Mouse (Mus musculus): Measurements from ENCODE around the gene Phyh. TPM values are rescaled to one million over a fixed set of nuclear protein-coding genes. Genes with fewer than 3 reads are reported as not detected.
A peak's percentile ranks its signal among the peaks of the same experiment; 100 is the strongest.

Phyh gene
- polyA plus RNA-seq, 1 experiment from 2014 or later = 75.5 TPM

DNA sequence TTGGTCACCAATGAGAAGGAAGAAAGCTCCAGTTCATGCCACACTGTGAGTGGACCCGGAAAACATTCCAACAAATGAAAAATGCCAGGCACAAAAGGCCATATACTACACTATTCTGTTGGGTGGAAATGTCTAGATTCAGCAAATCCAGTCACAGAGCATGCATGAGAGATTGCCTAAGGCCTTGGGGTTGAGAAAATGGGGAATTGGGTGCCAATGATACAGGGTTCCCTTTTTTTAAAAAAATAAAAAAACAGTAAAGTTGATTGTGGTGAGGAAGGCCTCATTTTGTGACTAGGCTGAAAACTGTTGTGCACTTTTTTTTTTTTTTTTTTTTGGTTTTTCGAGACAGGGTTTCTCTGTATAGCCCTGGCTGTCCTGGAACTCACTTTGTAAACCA is 50.3 kb downstream of the Phyh start:
- H3K9ac ChIP-seq = no peak overlapping the region
- no peak overlapping the region for H3K27ac ChIP-seq
- no peaks in the 10 kb centered on the region for H3K9me3 ChIP-seq
- ATAC-seq (ENCODE audit: borderline replicate concordance, extremely low read depth, low FRiP score, low TSS enrichment) = no peak
- no peaks in the 10 kb centered on the region for H3K36me3 ChIP-seq
- H3K27me3 ChIP-seq = no peaks in the 10 kb centered on the region
- no peak overlapping the region for H3K4me2 ChIP-seq
- H3K4me3 ChIP-seq = no peak overlapping the region
- WGBS = 48% methylated on average over 2 of the region's 2 CpGs
- no peaks in the 10 kb centered on the region for H3K4me1 ChIP-seq

GRCm38 (mm10) chr2:4975807-4976206 is 57.0 kb downstream of the Phyh start, which contains the start of gene Ucma:
Ucma (plus strand) TSS chr2:4976122.
- no peak for ATAC-seq (ENCODE audit: borderline replicate concordance, extremely low read depth, low FRiP score, low TSS enrichment)
- no peaks in the 10 kb centered on the region for H3K4me1 ChIP-seq

GRCm38 (mm10) chr2:4978091-4978490 is 59.3 kb downstream of the Phyh start:
- ATAC-seq (ENCODE audit: borderline replicate concordance, extremely low read depth, low FRiP score, low TSS enrichment) = no peak
- no peaks in the 10 kb centered on the region for H3K27me3 ChIP-seq
- no peak overlapping the region for H3K27ac ChIP-seq
- no peaks in the 10 kb centered on the region for H3K9me3 ChIP-seq
- H3K36me3 ChIP-seq = no peaks in the 10 kb centered on the region
- WGBS = 26% methylated on average over 8 of the region's 8 CpGs
- H3K9ac ChIP-seq = no peak overlapping the region
- no peak overlapping the region for H3K4me2 ChIP-seq
- no peak overlapping the region for H3K4me3 ChIP-seq
- H3K4me1 ChIP-seq = no peaks in the 10 kb centered on the region

More at GRCm38 (mm10) chr2:4975807-4976206, 57.0 kb downstream of the Phyh start, which contains the start of gene Ucma:
- no peaks in the 10 kb centered on the region for H3K36me3 ChIP-seq
- no peak within 1 kb of the TSS for H3K9ac ChIP-seq
- H3K4me3 ChIP-seq = no peak within 1 kb of the TSS
- 63% methylated on average over 5 of the region's 5 CpGs for WGBS
- H3K4me2 ChIP-seq = no peak within 1 kb of the TSS
- no peak within 1 kb of the TSS for H3K27ac ChIP-seq
- H3K27me3 ChIP-seq = no peaks in the 10 kb centered on the region
- H3K9me3 ChIP-seq = no peaks in the 10 kb centered on the region

DNA sequence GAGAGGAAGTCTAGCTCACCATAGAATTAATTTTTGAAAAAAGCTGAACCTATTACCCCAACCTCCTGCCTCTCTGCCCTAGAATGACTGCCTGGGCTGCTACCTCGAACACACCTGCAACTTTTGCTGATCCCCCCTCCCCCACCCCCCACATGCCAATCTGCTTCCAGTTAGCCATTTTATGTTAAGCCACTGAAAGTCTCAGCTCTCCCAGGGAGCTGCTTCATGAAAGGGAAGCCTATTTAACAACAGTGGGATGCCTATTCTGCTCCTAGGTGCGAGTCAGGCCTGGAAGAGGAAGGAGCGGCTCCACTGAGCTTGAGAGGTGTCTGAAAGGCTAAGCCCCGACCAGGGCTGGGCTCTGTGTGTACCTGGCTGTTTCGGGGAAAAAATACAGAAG is 65.2 kb downstream of the Phyh start:
- H3K9me3 ChIP-seq = no peaks in the 10 kb centered on the region
- no peak overlapping the region for H3K4me2 ChIP-seq
- H3K4me1 ChIP-seq = 0 out of 2 replicates have a peak, but pooled peaks cover 5% of the 10 kb centered on the region
- H3K9ac ChIP-seq = no peak overlapping the region
- no peaks in the 10 kb centered on the region for H3K36me3 ChIP-seq
- no peak overlapping the region for H3K27ac ChIP-seq
- WGBS = 17% methylated on average over 5 of the region's 5 CpGs
- ATAC-seq (ENCODE audit: borderline replicate concordance, extremely low read depth, low FRiP score, low TSS enrichment) = no peak
- no peak overlapping the region for H3K4me3 ChIP-seq
- no peaks in the 10 kb centered on the region for H3K27me3 ChIP-seq

DNA sequence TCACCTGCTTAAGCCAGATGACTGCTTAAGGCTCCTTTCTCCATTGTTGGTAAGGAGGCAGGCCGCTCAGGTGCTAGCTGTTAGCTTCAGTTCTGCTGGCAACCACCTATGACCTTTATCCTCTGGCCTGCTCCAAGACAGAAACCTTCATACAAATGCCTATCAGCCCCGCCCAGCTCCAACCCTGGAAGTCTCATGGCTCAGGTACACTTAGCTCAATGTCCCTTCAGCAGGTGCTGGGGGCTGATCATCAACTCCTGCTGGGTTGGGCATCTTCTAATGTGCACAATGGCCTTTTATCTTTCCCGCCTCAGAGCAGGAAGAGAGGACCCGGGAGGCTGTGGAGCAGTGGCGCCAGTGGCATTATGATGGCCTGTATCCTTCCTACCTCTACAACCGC is 66.2 kb downstream of the Phyh start:
- Histone ChIP-seq H3K4me2 (no peak overlapping the region), H3K4me1 (0 out of 2 replicates have a peak, but pooled peaks cover 5% of the 10 kb centered on the region), H3K27me3 (no peaks in the 10 kb centered on the region), H3K9me3 (no peaks in the 10 kb centered on the region), H3K9ac (no peak overlapping the region), H3K36me3 (no peaks in the 10 kb centered on the region), H3K4me3 (no peak overlapping the region), H3K27ac (no peak overlapping the region)
- ATAC-seq (ENCODE audit: borderline replicate concordance, extremely low read depth, low FRiP score, low TSS enrichment) = no peak
- WGBS = 74% methylated on average over 6 of the region's 6 CpGs

DNA sequence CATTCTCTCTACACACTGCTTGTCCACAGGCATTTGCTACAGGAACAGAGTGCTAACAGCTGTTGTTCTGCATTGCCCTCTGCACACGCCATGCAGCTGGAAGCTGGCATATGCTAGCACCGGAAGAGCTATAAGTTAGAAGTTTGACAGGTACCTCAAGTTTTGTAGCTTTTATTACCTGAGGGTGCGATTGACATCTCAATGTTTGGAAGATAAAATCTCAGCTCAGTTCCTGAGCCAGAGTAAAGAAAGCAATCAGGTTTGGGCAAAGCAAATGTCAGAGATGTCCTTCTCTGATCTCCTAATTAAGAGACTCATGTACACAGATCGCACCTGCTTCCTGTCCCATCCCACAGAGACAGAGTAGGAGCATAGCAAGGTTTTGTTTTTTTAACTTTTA is 68.0 kb downstream of the Phyh start:
- ATAC-seq (ENCODE audit: borderline replicate concordance, extremely low read depth, low FRiP score, low TSS enrichment) = no peak
- Histone ChIP-seq H3K9me3 (no peaks in the 10 kb centered on the region), H3K27ac (peak overlapping the region; percentile 82), H3K36me3 (peaks cover 12% of the 10 kb centered on the region; the same call in 1 of the 2 replicates), H3K4me1 (0 out of 2 replicates have a peak, but pooled peaks cover 5% of the 10 kb centered on the region), H3K9ac (no peak overlapping the region), H3K4me3 (no peak overlapping the region), H3K4me2 (no peak overlapping the region), H3K27me3 (no peaks in the 10 kb centered on the region)
- 73% methylated on average over 4 of the region's 4 CpGs for WGBS

- 57% methylated on average over 8 of the region's 8 CpGs for WGBS
- peak; percentile 59; the same call in 1 of the 2 replicates for ATAC-seq (ENCODE audit: borderline replicate concordance, extremely low read depth, low FRiP score, low TSS enrichment)
- no peak overlapping the region for H3K4me3 ChIP-seq
Measured at GRCm38 (mm10) chr2:4987388-4988180, 68.8 kb downstream of the Phyh start.

More at GRCm38 (mm10) chr2:4987388-4988180, 68.8 kb downstream of the Phyh start:
- Histone ChIP-seq H3K27ac (peak overlapping the region; percentile 82), H3K4me1 (0 out of 2 replicates have a peak, but pooled peaks cover 5% of the 10 kb centered on the region), H3K36me3 (peaks cover 15% of the 10 kb centered on the region), H3K4me2 (no peak overlapping the region), H3K27me3 (no peaks in the 10 kb centered on the region), H3K9me3 (no peaks in the 10 kb centered on the region), H3K9ac (no peak overlapping the region)

Other genes with a start within 250 kb of the Phyh start
- 10.2 and 11.8 TPM in 2 replicates for gene Bend7, start 201.2 kb upstream of the Phyh start, polyA plus RNA-seq (2015; fragmentation: Nextera tagmentation; extraction: Ambion mirVana)
- 95.8 and 98.8 TPM in 2 replicates for gene Sephs1, start 37.5 kb upstream of the Phyh start, polyA plus RNA-seq (2015; fragmentation: Nextera tagmentation; extraction: Ambion mirVana)
- 0.30 TPM in 1 of 2 replicates, not detected in the other for gene Ucma, start 57.1 kb downstream of the Phyh start, polyA plus RNA-seq (2015; fragmentation: Nextera tagmentation; extraction: Ambion mirVana)
- gene Mcm10, start 93.8 kb downstream of the Phyh start, polyA plus RNA-seq (2015; fragmentation: Nextera tagmentation; extraction: Ambion mirVana) = 37.0 and 37.8 TPM in 2 replicates
- 9.6 and 10.5 TPM in 2 replicates for gene Optn, start 145.0 kb downstream of the Phyh start, polyA plus RNA-seq (2015; fragmentation: Nextera tagmentation; extraction: Ambion mirVana)
- gene Ccdc3, start 218.8 kb downstream of the Phyh start, polyA plus RNA-seq (2015; fragmentation: Nextera tagmentation; extraction: Ambion mirVana) = 2.2 and 2.7 TPM in 2 replicates

All from lung, embryonic 15.5 days (tissue).